Mouse (Mus musculus): ENCODE data around the gene Ppp1r13b. TPM values are rescaled to one million over a fixed set of nuclear protein-coding genes. Genes with fewer than 3 reads are reported as not detected.

Ppp1r13b gene
- total RNA-seq, 2 experiments from 2014 or later: 60.8 to 61.3 TPM

Other genes with a start within 250 kb of the Ppp1r13b start
- 1,000 to 10,000 TPM in 1 of 2 experiments, 100 to 1,000 TPM in 1; 966 to 1,046 TPM for gene Ckb, start 235.8 kb downstream of the Ppp1r13b start, total RNA-seq (2021)
- gene Trmt61a, start 230.0 kb downstream of the Ppp1r13b start, total RNA-seq (2021): 10 to 100 TPM; 19.2 to 19.5 TPM
- 10 to 100 TPM; 40.6 to 43.2 TPM for gene Bag5, start 194.9 kb downstream of the Ppp1r13b start, total RNA-seq (2021)
- gene Apopt1, start 194.8 kb downstream of the Ppp1r13b start, total RNA-seq (2021): 10 to 100 TPM; 37.9 to 38.6 TPM
- 100 to 1,000 TPM; 901 to 907 TPM for gene Klc1, start 149.3 kb downstream of the Ppp1r13b start, total RNA-seq (2021)
- 1 to 10 TPM; 3.0 to 3.2 TPM for gene Xrcc3, start 94.2 kb downstream of the Ppp1r13b start, total RNA-seq (2021)
- gene Zfyve21, start 93.9 kb downstream of the Ppp1r13b start, total RNA-seq (2021): 10 to 100 TPM; 14.9 to 19.2 TPM
- 100 to 1,000 TPM; 467 TPM for gene Atp5mpl, start 58.9 kb upstream of the Ppp1r13b start, total RNA-seq (2021)
- under 1 TPM; 0.26 to 0.88 TPM for gene Tdrd9, start 63.4 kb upstream of the Ppp1r13b start, total RNA-seq (2021)
- not detected for gene Rd3l, start 73.2 kb upstream of the Ppp1r13b start, total RNA-seq (2021)
- 1 to 10 TPM; 1.1 to 2.2 TPM for gene Aspg, start 198.6 kb upstream of the Ppp1r13b start, total RNA-seq (2021)
- gene Kif26a, start 238.1 kb upstream of the Ppp1r13b start, total RNA-seq (2021): 1 to 10 TPM; 7.3 to 8.2 TPM